Mouse (Mus musculus) A20 (cell line): ENCODE data around the gene Taf9b.
"Not testable (repeated sequence)": the region's sequence is repeated elsewhere in the genome, so short reads cannot be mapped to it uniquely, and the experiment has no call there.

ENCODE experiments used
- DNase-seq: peaks from one replicate; pipeline ENCODE4 v3.0.0-alpha.2; 2011; ENCODE audit warnings: low read depth, low spot score

Gene Taf9b

GRCm38 (mm10) chrX:106221058-106221457, at the start of gene Taf9b:
TSS of gene Taf9b (minus strand) at chrX:106221158.
- no peak for DNase-seq

DNA sequence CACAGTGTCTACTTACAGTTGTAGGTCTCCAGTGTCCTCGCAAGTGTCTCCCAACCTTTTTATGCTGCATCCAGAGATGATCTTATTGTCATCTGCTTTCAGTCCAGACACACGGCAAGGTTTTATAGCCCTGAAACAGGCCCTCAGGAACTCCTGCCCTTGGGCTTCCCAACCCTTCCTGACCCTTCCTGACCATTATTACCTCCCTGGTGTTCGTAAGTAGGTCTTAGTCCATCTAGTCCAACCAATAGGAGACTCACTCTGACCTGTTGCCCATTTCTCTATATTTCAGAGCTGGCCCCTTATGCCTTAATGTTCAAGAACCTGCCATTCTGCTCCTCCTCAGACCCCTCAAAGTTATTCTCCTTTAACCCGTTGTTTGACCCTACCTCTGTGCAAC, 34.3 kb upstream of the Taf9b start, which contains the start of gene Fnd3c2:
Gene Fnd3c2 (minus strand): TSS at position 101 of the 400 bp plus-strand sequence.
- DNase-seq: no peak

DNA sequence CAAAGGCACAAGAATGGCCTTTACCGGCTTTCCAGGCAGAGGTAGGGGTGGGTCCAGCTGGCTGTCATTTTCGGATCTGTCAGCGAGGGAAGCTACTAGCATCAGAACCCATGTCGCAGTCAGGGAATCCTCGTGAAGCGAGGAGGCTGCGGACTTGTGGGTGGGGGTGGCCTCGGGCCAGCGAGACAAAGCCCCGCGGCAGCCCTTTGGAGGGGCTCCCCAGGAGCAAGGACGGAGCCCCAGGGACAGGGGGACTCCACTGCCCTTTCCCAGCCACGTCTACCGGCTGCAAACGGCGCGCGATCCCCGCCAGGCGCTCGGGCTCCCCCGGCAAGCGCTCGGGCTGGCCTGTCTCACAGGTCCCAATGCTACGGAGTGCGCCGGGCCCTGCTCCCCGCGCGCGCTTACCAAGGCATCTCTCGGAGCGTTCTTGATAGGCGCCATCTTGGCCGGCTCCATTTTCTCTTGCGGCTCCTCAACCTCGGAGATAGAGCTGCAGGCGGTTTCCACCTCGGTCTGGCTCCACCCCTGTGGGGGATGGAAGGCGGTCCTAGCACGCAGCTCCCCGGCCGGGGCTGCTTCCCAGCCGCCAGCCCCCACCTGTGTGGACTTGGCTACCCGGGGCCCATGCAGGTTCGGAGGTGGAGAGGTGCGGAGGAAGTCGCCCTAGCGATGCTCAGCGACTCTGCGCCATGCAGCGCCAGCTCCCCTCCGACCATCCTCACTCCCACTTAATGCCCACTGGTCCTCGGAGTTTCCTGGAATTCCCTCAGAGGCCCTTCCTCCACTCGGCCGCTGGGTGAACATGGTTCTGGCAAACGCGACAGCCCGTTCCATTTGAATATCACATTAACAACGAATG, 1.6 kb downstream of the Taf9b start:
- DNase-seq: peak; percentile 58

- DNase-seq: no peak
Observed at GRCm38 (mm10) chrX:106209100-106209499, 11.9 kb downstream of the Taf9b start.

DNA sequence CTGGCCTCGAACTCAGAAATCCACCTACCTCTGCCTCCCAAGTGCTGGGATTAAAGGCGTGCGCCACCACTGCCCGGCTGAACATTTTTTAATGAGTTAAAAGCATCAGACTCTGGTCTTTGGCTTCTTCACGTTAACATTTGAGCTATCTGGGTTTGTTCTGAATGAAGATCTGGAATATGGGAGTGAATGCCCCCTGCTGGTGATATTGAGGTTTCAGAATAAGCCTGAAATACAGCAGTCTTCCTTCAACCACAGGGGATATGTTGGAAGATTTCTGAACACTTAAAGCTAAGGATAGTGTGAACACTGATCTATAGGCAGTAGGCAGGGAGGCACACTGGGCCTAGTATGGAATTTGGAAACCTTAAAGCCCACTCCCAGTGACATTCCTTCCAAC, 22.1 kb downstream of the Taf9b start:
- no peak for DNase-seq

GRCm38 (mm10) chrX:106197308-106197707, 23.6 kb downstream of the Taf9b start:
- no peak for DNase-seq

- DNase-seq: not testable (repeated sequence)
Observed at GRCm38 (mm10) chrX:106194361-106194760, 26.6 kb downstream of the Taf9b start.

GRCm38 (mm10) chrX:106190091-106190490, 30.9 kb downstream of the Taf9b start:
- DNase-seq: no peak

- no peak for DNase-seq
Observed at GRCm38 (mm10) chrX:106189356-106189755, 31.6 kb downstream of the Taf9b start.

GRCm38 (mm10) chrX:106187737-106188136, 33.2 kb downstream of the Taf9b start:
- DNase-seq: peak; percentile 23

- DNase-seq: peak; percentile 93
Observed at GRCm38 (mm10) chrX:106186713-106187649, 34.0 kb downstream of the Taf9b start, which contains the start of gene Pgk1. TSS of gene Pgk1 (plus strand) at chrX:106187100.

DNA sequence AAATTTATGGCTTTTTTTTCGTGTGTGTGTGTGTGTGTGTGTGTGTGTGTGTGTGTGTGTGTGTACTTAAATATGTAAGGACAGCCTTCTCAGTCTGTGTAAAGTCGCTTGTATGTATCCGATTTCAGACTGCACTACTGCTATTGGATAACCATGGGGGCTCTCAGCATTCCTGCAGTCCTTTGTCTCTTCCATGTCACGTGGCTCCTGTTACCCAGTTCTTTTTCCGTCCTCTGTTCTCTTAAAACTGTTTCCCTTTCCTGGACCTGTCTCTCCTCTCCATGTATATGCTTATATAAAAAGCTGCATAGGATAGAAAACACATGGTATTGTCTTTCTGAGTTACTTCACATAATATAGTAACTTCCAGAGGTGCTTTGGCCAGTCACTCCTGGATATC, 35.3 kb downstream of the Taf9b start:
- no peak for DNase-seq

DNA sequence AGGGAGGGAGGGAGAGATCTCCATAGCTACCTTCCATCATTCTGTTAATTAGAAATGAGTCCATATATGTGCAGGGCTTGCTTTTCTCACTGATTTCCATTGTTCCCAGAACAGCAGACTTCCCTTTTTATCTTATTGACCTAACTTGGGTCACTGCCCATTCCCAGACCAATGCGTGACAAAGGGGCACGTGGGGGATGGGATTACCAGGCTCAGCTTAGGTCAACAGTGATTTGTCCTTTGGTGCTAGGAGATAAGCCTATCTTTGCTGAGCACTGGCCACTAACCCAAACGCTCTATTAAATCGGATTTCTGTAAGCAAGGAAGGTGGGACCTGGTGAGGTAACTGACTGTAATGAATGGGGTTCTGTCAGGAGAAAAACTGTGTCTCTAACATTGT, 36.7 kb downstream of the Taf9b start:
- DNase-seq: no peak

DNA sequence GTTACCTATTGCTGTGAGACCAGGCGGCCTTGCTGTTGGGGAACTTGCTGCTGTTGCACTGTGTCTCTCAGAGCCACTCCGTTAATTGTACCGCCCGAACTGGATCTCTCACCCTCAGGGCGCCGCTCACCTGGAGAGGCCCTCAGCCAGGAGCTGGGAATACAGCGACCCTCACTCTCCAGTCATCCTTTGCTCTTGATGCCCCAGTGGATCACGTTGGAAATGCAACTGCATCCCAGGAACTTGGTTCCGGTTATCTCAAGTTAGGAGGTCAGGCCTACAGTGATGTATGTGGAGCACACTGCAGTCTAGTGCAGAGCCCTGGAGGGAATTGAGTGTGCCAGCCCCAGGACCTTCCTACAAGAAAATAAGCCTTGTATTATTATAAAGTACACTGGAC, 44.6 kb downstream of the Taf9b start:
- no peak for DNase-seq

DNA sequence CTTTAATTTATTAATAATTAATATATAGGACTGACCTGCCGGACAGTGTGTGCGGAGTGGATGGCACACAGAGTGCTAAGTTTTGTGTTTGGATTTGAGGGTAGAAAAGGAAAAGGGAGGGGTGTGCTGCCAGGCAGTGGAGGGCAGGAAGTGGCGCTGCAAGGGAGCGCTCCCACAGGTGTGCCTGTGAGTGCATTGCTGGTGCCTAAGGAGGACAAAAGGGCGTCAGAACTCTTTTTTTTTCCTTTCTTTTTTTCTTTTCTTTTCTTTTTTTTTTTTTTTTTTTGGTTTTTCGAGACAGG, 49.2 kb downstream of the Taf9b start:
- no peak for DNase-seq

DNA sequence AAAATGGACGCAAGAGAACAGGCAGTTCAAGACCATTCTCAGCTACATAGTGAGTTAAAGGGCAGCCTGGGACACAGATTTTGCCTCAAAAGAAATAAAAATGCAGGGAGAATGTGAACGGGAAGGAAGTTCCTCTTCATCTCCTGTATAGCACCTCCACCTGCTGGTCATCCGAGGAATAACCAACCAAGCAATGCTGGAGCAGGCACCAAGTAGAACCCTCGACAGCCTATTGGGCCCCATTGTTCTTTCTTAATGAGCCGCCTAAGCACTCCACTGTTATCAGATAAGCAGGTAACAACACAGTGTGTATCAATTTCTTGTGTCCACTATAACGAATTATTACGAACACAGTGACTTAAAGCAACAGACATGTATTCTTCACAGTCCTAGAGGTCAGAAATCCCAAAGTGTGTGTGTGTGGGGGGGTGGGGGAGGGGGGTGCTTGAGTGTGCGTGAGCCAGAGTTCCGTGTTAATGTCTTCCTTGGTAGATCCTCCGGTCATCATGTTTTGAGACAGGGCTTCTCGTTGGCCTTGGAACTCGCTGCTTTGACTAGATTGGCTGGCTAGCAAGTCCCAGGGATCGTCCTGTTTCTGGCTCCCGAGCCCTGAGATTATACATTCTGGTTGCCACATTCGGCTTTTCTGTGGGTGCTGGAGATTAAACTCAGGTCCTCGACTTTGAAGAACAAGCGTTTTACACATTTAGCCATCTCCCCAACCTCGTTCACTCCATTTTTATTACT, 49.7 kb downstream of the Taf9b start:
- DNase-seq: peak; percentile 86

DNA sequence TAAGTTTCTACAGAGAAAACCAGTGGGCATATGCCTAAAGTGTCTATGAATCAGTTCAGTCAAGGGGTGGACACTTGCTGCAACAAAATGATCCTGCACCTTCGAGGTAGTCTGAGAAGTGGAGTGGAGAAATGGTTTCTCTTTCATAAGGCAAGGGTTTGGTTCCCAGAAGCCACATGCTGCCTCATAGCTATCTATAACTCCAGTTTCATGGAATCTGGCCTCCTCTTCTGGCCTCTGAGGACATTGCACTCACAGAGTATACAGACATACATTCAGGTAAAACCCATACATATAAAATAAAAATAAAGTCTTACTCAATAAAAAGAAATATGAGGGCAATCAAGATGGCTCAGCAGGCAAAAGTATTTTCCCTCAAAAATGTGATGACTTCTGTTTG, 55.9 kb downstream of the Taf9b start:
- peak; percentile 53 for DNase-seq

- DNase-seq: no peak
Observed at GRCm38 (mm10) chrX:106164555-106164954, 56.4 kb downstream of the Taf9b start.

DNA sequence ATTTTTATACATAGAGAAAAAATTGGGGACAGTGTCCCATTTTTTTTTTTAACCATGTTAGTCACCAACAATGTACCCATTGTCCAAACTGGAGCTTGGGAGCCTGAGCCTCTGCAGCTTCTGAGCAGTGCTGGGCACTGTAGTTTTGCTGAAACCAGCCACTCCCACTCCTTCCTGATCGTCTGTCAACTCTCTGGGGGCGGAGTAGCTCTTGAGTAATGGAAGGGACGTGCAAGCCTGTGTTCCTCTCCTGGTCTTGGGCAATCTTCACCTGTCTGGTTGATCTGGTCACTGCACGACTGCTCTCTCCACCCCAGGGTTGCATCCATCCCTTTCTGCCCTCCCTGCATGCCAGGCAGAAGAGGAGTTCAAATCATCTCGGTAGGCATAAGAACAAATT, 57.0 kb downstream of the Taf9b start:
- no peak for DNase-seq
